Mouse (Mus musculus): ENCODE data around the gene Ciita.

Gene Ciita

DNA sequence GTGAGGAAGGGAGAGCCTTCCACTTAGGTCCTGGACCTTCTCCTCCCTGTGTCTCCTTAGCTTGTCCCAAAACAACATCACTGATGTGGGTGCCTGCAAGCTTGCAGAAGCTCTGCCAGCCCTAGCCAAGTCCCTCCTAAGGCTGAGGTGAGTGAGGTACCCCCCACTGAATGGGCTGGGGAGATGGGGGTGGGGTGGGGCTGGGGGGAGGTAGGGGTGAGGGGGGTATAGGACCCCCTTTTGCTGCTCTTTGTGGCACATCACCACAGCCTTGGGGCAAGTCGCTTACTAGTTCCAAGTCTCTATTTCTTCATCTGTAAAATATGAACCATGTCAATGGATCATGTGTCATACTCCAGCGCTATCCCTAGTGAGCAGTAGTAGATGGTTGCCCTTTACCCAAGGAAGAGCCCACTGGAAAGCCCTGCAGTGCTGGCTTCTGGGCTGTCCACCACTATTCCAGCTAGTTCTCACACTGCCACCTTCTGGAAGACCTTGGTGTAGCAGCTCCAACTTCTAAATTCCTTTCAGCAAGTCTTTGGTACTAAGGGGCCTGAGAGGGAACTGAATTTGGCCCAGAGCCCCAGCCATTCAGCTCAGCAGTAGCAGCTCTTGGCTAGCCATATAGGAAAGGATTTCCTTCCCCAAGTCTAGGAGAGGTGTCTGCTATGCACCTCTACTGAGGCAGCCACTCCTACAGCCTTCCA is 41.2 kb downstream of the Ciita start:
- peak; percentile 74 for DNase-seq (ENCODE audit: low spot score)

DNA sequence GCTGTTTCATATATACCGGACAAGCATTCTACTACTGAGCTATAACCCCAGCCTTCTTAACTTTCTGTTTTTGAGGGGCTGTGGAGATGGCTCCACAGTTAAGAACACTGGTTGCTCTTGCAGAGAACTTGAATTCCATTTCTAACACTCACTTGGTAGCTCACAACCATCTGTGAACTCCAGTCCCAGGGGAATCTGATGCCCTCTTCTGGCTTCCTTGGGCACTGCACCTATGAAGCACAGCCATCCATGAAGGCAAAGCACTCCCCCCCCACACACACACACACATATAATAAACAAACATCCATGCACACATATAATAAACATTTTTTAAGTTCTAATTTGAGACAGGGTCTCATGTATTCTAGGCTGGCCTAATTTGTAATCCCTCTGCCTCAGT is 43.0 kb downstream of the Ciita start:
- DNase-seq (ENCODE audit: low spot score) = peak; percentile 76

- DNase-seq (ENCODE audit: low spot score) = no peak
Measured at GRCm38 (mm10) chr16:10523650-10524049, 43.8 kb downstream of the Ciita start.

DNA sequence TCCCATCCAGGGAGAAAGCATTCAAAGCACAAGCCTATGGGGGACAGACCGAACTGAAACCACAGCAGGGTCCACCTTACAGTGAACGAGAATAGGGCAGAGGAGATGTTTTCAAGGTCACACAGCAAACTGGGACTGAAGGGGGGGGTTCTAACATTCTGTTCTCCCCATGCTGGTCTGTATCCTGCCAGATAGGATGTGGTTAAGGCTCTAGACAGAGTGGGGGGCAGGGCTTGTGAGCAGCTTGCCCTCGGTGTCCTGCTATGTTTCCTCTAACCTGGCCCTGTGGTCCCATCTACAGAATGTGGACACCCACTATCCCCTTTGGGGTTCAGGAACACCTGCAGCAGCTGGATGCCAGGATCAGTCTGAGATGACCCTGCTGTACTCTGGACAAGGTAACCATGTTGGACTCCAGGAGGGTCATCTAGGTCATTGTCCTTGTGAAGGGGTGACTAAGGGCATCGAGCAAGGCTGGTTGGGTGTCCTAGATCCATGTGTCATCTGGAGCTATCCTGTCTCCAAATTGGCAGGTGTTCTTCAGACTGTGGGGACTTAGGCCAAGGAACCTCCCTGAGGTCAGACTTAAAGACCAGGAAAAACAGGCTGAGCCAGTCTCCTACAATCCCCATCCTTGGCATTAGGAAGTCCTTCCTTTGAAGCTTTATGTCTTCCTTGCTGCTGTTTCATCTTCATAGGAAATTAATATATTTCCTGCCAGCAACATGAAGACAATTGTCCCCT is 45.2 kb downstream of the Ciita start:
- no peak for DNase-seq (ENCODE audit: low spot score)

DNA sequence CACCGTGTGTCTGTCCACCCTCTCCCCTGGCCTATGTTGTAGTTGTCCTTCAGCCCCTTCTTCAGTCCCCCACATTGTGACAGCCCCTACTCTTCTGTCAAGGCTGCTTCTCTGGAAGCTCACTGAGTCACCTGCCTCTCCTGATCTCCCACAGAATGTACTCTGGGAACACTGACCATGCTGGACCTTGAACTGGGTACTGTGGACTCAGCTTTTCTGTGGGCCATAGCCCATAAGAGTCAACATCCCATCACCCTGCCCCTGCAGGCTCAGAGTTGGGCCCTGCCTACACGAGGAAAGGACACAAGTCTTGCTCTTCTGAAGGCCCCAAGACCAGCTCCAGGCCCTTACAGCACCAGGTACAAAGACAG is 45.7 kb downstream of the Ciita start:
- no peak for DNase-seq (ENCODE audit: low spot score)

GRCm38 (mm10) chr16:10527046-10527644 is 47.3 kb downstream of the Ciita start:
- no peak for DNase-seq (ENCODE audit: low spot score)

DNA sequence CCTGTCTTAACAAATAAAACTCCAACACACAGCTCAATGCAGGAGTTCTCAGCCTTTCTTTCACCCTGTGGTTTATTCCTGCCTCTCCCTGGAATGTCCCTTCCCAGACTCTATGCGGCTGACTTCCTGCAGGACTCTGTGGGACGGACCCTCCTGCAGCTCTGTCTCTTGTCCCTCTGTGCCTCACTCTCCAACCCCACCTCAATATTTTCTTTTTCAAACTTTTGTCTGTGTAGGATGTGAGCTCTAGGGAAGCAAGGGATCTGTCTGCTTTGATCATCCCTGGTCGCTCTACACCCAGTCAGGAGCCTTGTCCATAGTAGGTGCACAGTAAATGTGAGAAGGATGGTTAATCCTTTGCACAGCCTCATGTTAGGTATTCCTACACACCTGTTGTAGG is 48.5 kb downstream of the Ciita start:
- no peak for DNase-seq (ENCODE audit: low spot score)

DNA sequence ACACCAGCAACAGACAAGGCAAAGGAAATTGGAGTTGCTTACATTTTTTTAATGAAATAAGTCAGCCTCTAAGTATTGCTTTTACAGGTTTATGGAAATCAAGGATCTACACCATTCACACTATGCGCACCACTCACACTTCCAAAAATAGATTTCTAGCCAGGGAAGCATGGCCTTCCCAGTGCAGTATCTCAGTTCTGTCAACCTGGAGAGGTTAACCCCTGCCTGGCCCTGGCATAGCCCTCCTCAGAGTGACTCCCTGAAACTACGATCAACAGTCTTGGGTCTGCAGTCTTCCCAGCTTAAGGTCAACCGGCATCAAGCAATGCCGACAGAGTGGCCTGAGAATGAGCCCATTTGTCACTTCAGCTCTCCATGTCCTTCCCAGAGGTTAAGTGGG is 50.3 kb downstream of the Ciita start:
- no peak for DNase-seq (ENCODE audit: low spot score)

GRCm38 (mm10) chr16:10533781-10534180 is 53.9 kb downstream of the Ciita start:
- no peak for DNase-seq (ENCODE audit: low spot score)

GRCm38 (mm10) chr16:10534567-10534966 is 54.7 kb downstream of the Ciita start:
- DNase-seq (ENCODE audit: low spot score) = no peak

DNA sequence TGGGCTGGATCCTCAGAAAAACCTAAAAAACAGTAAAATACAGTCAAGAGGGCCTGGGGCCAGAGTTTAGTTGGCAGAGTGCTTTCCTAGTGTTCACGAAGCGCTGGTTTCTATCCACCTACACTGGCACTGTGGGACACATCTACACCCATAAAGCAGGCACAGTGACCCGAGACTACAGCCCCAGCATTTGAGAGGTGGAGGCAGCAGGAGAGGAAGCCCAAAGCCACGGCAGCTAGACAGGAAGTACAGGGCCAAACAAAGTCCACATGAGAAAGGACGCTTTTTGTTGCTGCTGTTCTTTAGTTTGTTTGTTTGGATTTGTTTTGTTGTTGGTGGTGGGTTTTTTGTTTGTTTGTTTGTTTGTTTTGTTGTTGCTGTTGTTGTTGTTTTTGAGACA is 56.5 kb downstream of the Ciita start:
- DNase-seq (ENCODE audit: low spot score) = no peak

GRCm38 (mm10) chr16:10536961-10537360 is 57.1 kb downstream of the Ciita start:
- DNase-seq (ENCODE audit: low spot score) = no peak

DNA sequence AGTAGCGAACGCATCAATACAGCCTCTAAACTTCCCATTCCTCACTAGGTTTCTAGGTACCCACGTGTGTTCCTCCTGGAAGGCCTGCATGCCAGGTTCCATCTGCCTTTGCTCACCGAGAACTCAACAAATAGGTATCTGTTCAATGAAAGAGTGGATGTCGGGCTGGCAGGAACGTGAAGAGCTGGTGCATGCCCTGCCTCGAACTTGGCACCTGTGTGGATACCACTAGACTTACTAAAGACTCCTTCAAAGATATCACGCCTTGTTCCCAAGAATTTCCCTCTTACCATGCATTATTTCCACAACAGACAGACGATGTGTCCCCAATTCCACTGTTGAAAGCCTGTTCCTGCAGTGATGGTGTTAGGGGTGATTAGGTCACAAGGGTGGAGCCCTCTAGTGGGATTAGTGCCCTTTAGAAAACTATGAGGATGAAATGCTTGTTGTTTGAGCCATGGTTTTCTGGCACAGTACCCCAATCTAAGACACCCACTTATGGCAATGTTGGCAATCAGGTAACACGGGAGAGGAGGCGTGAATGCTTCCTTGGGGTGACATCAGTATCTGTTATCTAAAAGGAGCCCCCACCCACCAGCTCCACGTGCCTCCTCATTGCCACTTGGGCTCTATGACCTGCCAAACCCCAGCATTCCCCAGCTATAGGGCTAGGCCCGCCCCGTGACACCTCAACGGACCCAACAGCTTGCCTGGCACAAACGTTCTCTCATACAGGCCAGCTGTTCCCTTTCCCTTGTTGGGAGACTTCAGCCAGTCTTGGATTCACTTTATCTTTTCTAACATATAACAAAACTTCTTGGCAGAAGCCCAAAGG is 61.1 kb downstream of the Ciita start:
- no peak for DNase-seq (ENCODE audit: low spot score)

GRCm38 (mm10) chr16:10541598-10541930 is 61.7 kb downstream of the Ciita start:
- no peak for DNase-seq (ENCODE audit: low spot score)

GRCm38 (mm10) chr16:10542266-10542665 is 62.4 kb downstream of the Ciita start:
- DNase-seq (ENCODE audit: low spot score) = no peak

DNA sequence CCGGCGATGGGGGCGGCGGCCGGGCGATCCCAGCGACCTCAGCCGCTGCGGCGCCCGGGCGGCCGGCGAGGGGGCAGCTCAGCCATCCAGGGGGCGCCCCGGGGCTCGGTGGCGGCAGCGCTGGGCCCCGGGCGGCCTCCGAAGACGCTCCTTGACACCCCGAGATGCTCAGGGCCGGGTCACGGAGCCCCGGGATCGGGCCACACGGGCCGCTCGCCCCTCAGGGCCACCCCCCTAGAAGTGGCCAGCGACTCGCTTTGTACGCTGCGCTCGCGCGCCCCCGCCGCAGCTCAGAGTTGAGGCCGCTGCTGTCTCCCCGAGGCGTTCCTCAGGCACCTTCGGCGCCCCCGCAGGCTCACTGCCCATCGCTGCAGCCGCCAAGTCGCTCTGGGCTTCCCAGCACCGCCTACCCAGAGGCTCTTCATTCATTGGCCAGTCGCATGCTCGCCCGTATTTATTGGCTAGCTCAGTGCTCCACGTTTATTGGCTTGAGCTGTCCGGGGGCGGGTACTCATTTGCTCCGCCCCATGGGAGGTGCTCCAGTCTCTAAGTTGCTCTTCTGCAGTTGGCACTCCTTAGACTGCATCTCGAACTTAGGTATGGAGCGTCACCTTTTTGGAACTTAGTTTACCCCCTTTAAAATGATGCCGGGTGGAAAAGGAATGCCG is 63.0 kb downstream of the Ciita start, which contains the start of gene Dexi:
Gene Dexi, minus strand, starts transcription at position 357 of the 668 bp plus-strand sequence.
- peak; percentile 98 for DNase-seq (ENCODE audit: low spot score)

DNA sequence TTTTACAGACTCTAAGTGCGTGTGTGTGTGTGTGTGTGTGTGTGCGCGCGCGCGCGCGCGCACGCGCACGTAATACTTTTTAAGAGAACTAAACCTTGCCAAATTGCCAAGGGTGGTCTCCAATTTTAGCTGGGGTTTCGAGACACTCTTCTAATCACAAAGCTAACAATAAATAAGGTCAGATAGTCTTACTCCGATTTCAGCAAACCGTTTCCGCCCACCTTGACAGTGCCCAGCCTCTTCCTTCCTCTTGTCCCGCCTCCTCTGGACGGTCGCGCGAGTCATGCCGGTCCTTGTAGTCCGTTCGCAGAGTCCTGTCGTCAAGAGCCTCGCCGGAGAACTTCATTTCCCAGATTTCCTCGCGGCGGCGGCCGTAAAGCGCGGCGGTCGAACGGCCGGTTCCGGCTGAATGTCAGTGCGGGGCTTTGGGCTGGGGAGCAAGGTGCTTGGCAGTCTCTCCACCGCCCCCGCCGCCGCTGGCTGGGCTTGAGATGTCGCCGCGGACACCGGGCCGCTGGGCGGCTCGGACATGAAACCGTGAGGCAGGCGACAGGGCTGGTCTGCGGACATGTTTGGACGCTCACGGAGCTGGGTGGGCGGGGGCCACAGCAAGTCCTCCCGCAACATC is 65.2 kb downstream of the Ciita start, which contains the start of gene Clec16a:
Gene Clec16a, plus strand, starts transcription at position 345 of the 628 bp plus-strand sequence.
- DNase-seq (ENCODE audit: low spot score) = peak; percentile 97

GRCm38 (mm10) chr16:10546865-10547264 is 67.0 kb downstream of the Ciita start:
- no peak for DNase-seq (ENCODE audit: low spot score)

DNA sequence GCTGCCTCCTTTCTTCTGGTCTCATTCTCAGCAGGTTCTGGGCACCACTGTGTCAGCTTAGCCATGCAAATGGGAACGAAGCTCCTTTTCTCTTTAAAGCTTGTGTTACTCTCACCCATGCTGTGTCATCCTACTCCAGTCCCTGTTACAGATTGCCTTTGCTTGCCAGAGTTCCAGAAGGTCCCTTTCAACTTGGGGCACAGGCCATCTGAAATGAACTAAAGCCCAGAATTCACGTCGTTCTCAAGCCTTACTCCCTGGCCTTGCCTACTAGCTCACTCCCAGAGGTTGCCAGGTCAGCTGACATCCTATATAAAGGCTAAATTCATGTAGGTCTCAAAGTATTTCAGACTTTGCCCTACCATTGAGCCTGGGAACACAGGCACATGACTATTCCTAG is 69.1 kb downstream of the Ciita start:
- DNase-seq (ENCODE audit: low spot score) = no peak

DNA sequence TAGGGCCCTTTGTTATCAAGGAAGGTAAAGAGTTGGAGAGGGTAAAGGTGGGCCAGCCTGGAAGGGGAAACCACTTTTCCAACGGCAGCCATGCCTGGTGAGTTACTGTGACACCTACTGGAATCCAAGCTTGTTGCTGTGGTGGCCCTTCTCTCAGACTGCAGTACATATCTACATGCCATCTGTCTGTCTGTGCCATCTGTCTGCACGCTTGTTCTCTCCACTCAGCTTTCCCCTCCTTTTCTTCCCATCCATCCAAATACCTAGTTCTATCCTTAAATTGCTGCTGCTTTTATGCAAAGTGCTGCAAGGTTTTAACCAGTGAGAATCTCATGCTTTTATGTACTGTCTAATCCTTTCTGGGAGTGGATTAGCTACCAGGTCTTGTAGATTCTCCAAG is 69.7 kb downstream of the Ciita start:
- no peak for DNase-seq (ENCODE audit: low spot score)

GRCm38 (mm10) chr16:10551592-10551991 is 71.7 kb downstream of the Ciita start:
- DNase-seq (ENCODE audit: low spot score) = no peak
